Mouse (Mus musculus): ENCODE measurements around the gene Mettl24. TPM values are rescaled to one million over a fixed set of nuclear protein-coding genes. Genes with fewer than 3 reads are reported as not detected.

Gene Mettl24
- polyA plus RNA-seq, 1 experiment = 0.98 TPM

GRCm38 (mm10) chr10:40713018-40713608 lies 30.0 kb downstream of the Mettl24 start:
- TF ChIP-seq POLR2A (IDR thresholded peaks at IDR 0.05; ENCODE audit: control insufficient read depth, low read depth, low read length) = no peak
- TF ChIP-seq CTCF (IDR thresholded peaks at IDR 0.05; ENCODE audit: control insufficient read depth, insufficient read depth, insufficient replicate concordance, low read depth, low read length) = no peak
- Histone ChIP-seq H3K27me3 (ENCODE audit: control insufficient read depth, insufficient read depth, low read length) (no peaks in the 10 kb centered on the region), H3K27ac (ENCODE audit: control insufficient read depth, insufficient read depth, low read depth, low read length) (no peak overlapping the region), H3K4me3 (ENCODE audit: control insufficient read depth, low read depth, low read length) (no peak overlapping the region), H3K36me3 (ENCODE audit: control insufficient read depth, insufficient read depth, low read length) (no peaks in the 10 kb centered on the region), H3K4me1 (ENCODE audit: control insufficient read depth, insufficient read depth, low read length) (no peaks in the 10 kb centered on the region; the same call in 1 of the 2 replicates)

- H3K27ac ChIP-seq (ENCODE audit: control insufficient read depth, insufficient read depth, low read depth, low read length) = no peak overlapping the region
- no peak overlapping the region for H3K4me3 ChIP-seq (ENCODE audit: control insufficient read depth, low read depth, low read length)
- TF ChIP-seq POLR2A (IDR thresholded peaks at IDR 0.05; ENCODE audit: control insufficient read depth, low read depth, low read length) (no peak), CTCF (IDR thresholded peaks at IDR 0.05; ENCODE audit: control insufficient read depth, insufficient read depth, insufficient replicate concordance, low read depth, low read length) (no peak)
- no peaks in the 10 kb centered on the region for H3K27me3 ChIP-seq (ENCODE audit: control insufficient read depth, insufficient read depth, low read length)
- H3K36me3 ChIP-seq (ENCODE audit: control insufficient read depth, insufficient read depth, low read length) = no peaks in the 10 kb centered on the region
- no peaks in the 10 kb centered on the region; the same call in 1 of the 2 replicates for H3K4me1 ChIP-seq (ENCODE audit: control insufficient read depth, insufficient read depth, low read length)
Observed at GRCm38 (mm10) chr10:40713829-40714228, 30.7 kb downstream of the Mettl24 start.

- H3K27me3 ChIP-seq (ENCODE audit: control insufficient read depth, insufficient read depth, low read length) = no peaks in the 10 kb centered on the region
- H3K4me3 ChIP-seq (ENCODE audit: control insufficient read depth, low read depth, low read length) = no peak overlapping the region
- TF ChIP-seq POLR2A (IDR thresholded peaks at IDR 0.05; ENCODE audit: control insufficient read depth, low read depth, low read length) (no peak), CTCF (IDR thresholded peaks at IDR 0.05; ENCODE audit: control insufficient read depth, insufficient read depth, insufficient replicate concordance, low read depth, low read length) (no peak)
- no peak overlapping the region for H3K27ac ChIP-seq (ENCODE audit: control insufficient read depth, insufficient read depth, low read depth, low read length)
- no peaks in the 10 kb centered on the region for H3K36me3 ChIP-seq (ENCODE audit: control insufficient read depth, insufficient read depth, low read length)
- H3K4me1 ChIP-seq (ENCODE audit: control insufficient read depth, insufficient read depth, low read length) = peaks cover 5% of the 10 kb centered on the region; the same call in 1 of the 2 replicates
Observed at GRCm38 (mm10) chr10:40715151-40715550, 32.1 kb downstream of the Mettl24 start.

GRCm38 (mm10) chr10:40716296-40716695 lies 33.2 kb downstream of the Mettl24 start:
- Histone ChIP-seq H3K4me3 (ENCODE audit: control insufficient read depth, low read depth, low read length) (no peak overlapping the region), H3K27ac (ENCODE audit: control insufficient read depth, insufficient read depth, low read depth, low read length) (no peak overlapping the region), H3K4me1 (ENCODE audit: control insufficient read depth, insufficient read depth, low read length) (peaks cover 5% of the 10 kb centered on the region; the same call in 1 of the 2 replicates), H3K27me3 (ENCODE audit: control insufficient read depth, insufficient read depth, low read length) (no peaks in the 10 kb centered on the region), H3K36me3 (ENCODE audit: control insufficient read depth, insufficient read depth, low read length) (no peaks in the 10 kb centered on the region)
- TF ChIP-seq CTCF (IDR thresholded peaks at IDR 0.05; ENCODE audit: control insufficient read depth, insufficient read depth, insufficient replicate concordance, low read depth, low read length) = no peak
- TF ChIP-seq POLR2A (IDR thresholded peaks at IDR 0.05; ENCODE audit: control insufficient read depth, low read depth, low read length) = no peak

GRCm38 (mm10) chr10:40716713-40717112 lies 33.6 kb downstream of the Mettl24 start:
- TF ChIP-seq CTCF (IDR thresholded peaks at IDR 0.05; ENCODE audit: control insufficient read depth, insufficient read depth, insufficient replicate concordance, low read depth, low read length) = no peak
- TF ChIP-seq POLR2A (IDR thresholded peaks at IDR 0.05; ENCODE audit: control insufficient read depth, low read depth, low read length) = no peak
- Histone ChIP-seq H3K36me3 (ENCODE audit: control insufficient read depth, insufficient read depth, low read length) (no peaks in the 10 kb centered on the region), H3K27ac (ENCODE audit: control insufficient read depth, insufficient read depth, low read depth, low read length) (no peak overlapping the region), H3K4me3 (ENCODE audit: control insufficient read depth, low read depth, low read length) (no peak overlapping the region), H3K4me1 (ENCODE audit: control insufficient read depth, insufficient read depth, low read length) (peaks cover 5% of the 10 kb centered on the region; the same call in 1 of the 2 replicates), H3K27me3 (ENCODE audit: control insufficient read depth, insufficient read depth, low read length) (no peaks in the 10 kb centered on the region)

- H3K4me3 ChIP-seq (ENCODE audit: control insufficient read depth, low read depth, low read length) = peak overlapping the region; percentile 55
- H3K27ac ChIP-seq (ENCODE audit: control insufficient read depth, insufficient read depth, low read depth, low read length) = no peak overlapping the region
- TF ChIP-seq POLR2A (IDR thresholded peaks at IDR 0.05; ENCODE audit: control insufficient read depth, low read depth, low read length) = no peak
- TF ChIP-seq CTCF (IDR thresholded peaks at IDR 0.05; ENCODE audit: control insufficient read depth, insufficient read depth, insufficient replicate concordance, low read depth, low read length) = no peak
- H3K27me3 ChIP-seq (ENCODE audit: control insufficient read depth, insufficient read depth, low read length) = no peaks in the 10 kb centered on the region
- H3K4me1 ChIP-seq (ENCODE audit: control insufficient read depth, insufficient read depth, low read length) = peaks cover 5% of the 10 kb centered on the region; the same call in 1 of the 2 replicates
- no peaks in the 10 kb centered on the region for H3K36me3 ChIP-seq (ENCODE audit: control insufficient read depth, insufficient read depth, low read length)
Observed at GRCm38 (mm10) chr10:40718362-40718761, 35.3 kb downstream of the Mettl24 start.

GRCm38 (mm10) chr10:40719062-40719461 lies 36.0 kb downstream of the Mettl24 start:
- Histone ChIP-seq H3K4me3 (ENCODE audit: control insufficient read depth, low read depth, low read length) (peak overlapping the region; percentile 22), H3K27ac (ENCODE audit: control insufficient read depth, insufficient read depth, low read depth, low read length) (no peak overlapping the region), H3K27me3 (ENCODE audit: control insufficient read depth, insufficient read depth, low read length) (no peaks in the 10 kb centered on the region), H3K36me3 (ENCODE audit: control insufficient read depth, insufficient read depth, low read length) (no peaks in the 10 kb centered on the region), H3K4me1 (ENCODE audit: control insufficient read depth, insufficient read depth, low read length) (peaks cover 5% of the 10 kb centered on the region; the same call in 1 of the 2 replicates)
- TF ChIP-seq POLR2A (IDR thresholded peaks at IDR 0.05; ENCODE audit: control insufficient read depth, low read depth, low read length) (no peak), CTCF (IDR thresholded peaks at IDR 0.05; ENCODE audit: control insufficient read depth, insufficient read depth, insufficient replicate concordance, low read depth, low read length) (no peak)
